Mouse (Mus musculus) hindbrain, embryonic 13.5 days (tissue): ENCODE measurements around the gene Nup62. TPM values are rescaled to one million over a fixed set of nuclear protein-coding genes. Genes with fewer than 3 reads are reported as not detected.

ENCODE experiments used
- ATAC-seq: fragments of 200-750 bp; cut with Nextera tagmentation; 2 replicates; pipeline ENCODE4 v1.8.0; 2017; ENCODE audit warnings: moderate TSS enrichment; ENCODE audit not compliant: low FRiP score
- H3K27ac ChIP-seq: fragments of 300-500 bp; sonication (generic); 2 replicates; pipeline ENCODE4 v1.5.1; 2015; ENCODE audit warnings: inconsistent platforms, mild to moderate bottlenecking, moderate library complexity
- H3K27me3 ChIP-seq: fragments of 300-500 bp; sonication (generic); 2 replicates; pipeline ENCODE4 v1.6.1; 2015; ENCODE audit warnings: mild to moderate bottlenecking, inconsistent platforms
- H3K36me3 ChIP-seq: fragments of 300-500 bp; sonication (generic); 2 replicates; pipeline ENCODE4 v1.6.1; 2015; ENCODE audit warnings: mild to moderate bottlenecking, inconsistent platforms
- H3K4me1 ChIP-seq: fragments of 300-500 bp; sonication (generic); replicated peaks from 2 replicates; pipeline ENCODE4 v1.6.1; 2015; ENCODE audit warnings: inconsistent platforms
- H3K4me2 ChIP-seq: fragments of 300-500 bp; sonication (generic); 2 replicates; pipeline ENCODE4 v1.6.1; 2015; ENCODE audit warnings: inconsistent platforms, mild to moderate bottlenecking, moderate library complexity
- H3K4me3 ChIP-seq: fragments of 300-500 bp; sonication (generic); 2 replicates; pipeline ENCODE4 v1.5.1; 2015; ENCODE audit warnings: mild to moderate bottlenecking, inconsistent platforms
- H3K9ac ChIP-seq: fragments of 300-500 bp; sonication (generic); 2 replicates; pipeline ENCODE4 v1.6.1; 2015; ENCODE audit warnings: mild to moderate bottlenecking, inconsistent platforms
- H3K9me3 ChIP-seq: fragments of 300-500 bp; sonication (generic); 2 replicates; pipeline ENCODE4 v1.6.1; 2016; ENCODE audit warnings: inconsistent platforms
- WGBS: fragments of 180-500 bp; shearing (Covaris S2); methylation state at CpG from one replicate; pipeline ENCODE4 v1.1.7; 2015; 5-methylcytosine and 5-hydroxymethylcytosine counted together
- polyA plus RNA-seq: library from polyadenylated mRNA; unstranded; fragments of >200 nt; fragmentation: Nextera tagmentation; extraction: Ambion mirVana; gene quantifications from 2 replicates; pipeline ENCODE4 v1.2.1, GENCODE M21; 2015

Gene Nup62
- 47.6 and 47.9 TPM in 2 replicates for polyA plus RNA-seq

DNA sequence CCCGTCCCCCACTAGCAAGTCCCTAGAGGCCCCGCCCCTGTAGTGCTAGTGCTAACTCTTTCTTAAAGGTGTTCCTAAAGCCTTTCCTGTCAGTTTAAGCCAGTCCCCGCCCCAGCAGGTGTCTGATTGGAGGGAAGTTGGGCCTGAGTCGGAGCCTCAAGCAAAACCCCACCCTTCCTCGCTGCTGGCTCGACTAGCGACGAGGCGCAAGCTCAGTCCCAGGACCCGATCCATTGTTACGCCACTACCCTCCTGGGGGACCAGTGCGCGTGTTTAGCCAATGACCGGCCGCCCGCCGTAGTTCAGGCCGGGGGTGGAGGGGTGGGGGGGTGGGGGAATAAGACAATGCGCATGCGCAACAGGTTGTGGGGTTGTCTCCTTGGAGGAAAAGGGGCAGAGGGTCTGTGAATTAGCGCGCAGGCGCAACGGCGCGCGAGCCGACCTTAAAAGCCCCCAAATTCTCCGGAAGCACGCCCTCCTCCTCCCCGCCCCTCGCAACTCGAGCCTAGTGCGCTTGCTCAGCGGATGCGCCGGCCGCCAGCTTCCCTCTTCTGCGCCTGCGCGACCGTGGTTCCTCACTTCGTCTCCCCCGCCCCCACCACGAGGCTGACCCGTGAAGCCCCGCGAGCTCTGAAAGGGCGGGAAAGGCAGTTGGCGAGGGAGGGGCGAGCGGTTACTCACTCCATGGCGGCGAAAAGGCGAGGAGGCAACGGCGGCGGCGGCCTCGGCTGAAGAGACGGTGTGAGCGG lies at the start of gene Nup62, which contains the start of gene Il4i1:
TSS of gene Nup62 (plus strand) at position 368 of the 749 bp plus-strand sequence.
TSS of gene Il4i1 (plus strand) at position 667 of the 749 bp plus-strand sequence.
- Histone ChIP-seq H3K9ac (peak within 1 kb of the TSS; percentile 93), H3K4me2 (peak within 1 kb of the TSS; percentile 83), H3K4me3 (peak within 1 kb of the TSS; percentile 84), H3K9me3 (no peaks in the 10 kb centered on the region), H3K4me1 (peaks cover 46% of the 10 kb centered on the region), H3K27ac (peak within 1 kb of the TSS; percentile 94), H3K36me3 (peaks cover 7% of the 10 kb centered on the region; the same call in 1 of the 2 replicates), H3K27me3 (no peaks in the 10 kb centered on the region)
- peak; percentile 95 for ATAC-seq
- WGBS = 0% methylated on average over 62 of the region's 62 CpGs

- no peak for ATAC-seq
- H3K4me2 ChIP-seq = no peak overlapping the region
- 86% methylated on average over 5 of the region's 5 CpGs for WGBS
- no peak overlapping the region for H3K27ac ChIP-seq
- H3K9me3 ChIP-seq = no peaks in the 10 kb centered on the region
- no peak overlapping the region for H3K9ac ChIP-seq
- H3K27me3 ChIP-seq = no peaks in the 10 kb centered on the region
- no peak overlapping the region for H3K4me3 ChIP-seq
- H3K36me3 ChIP-seq = peaks cover 91% of the 10 kb centered on the region
- no peaks in the 10 kb centered on the region for H3K4me1 ChIP-seq
Observed at GRCm38 (mm10) chr7:44768129-44768528, 47.8 kb upstream of the Nup62 start.

GRCm38 (mm10) chr7:44770046-44770578 lies 45.8 kb upstream of the Nup62 start:
- WGBS = 19% methylated on average over 6 of the region's 6 CpGs
- H3K9me3 ChIP-seq = no peaks in the 10 kb centered on the region
- ATAC-seq = no peak
- no peak overlapping the region for H3K4me3 ChIP-seq
- no peak overlapping the region for H3K4me2 ChIP-seq
- no peaks in the 10 kb centered on the region for H3K27me3 ChIP-seq
- no peaks in the 10 kb centered on the region for H3K4me1 ChIP-seq
- no peak overlapping the region for H3K9ac ChIP-seq
- peaks cover 92% of the 10 kb centered on the region for H3K36me3 ChIP-seq
- H3K27ac ChIP-seq = no peak overlapping the region

DNA sequence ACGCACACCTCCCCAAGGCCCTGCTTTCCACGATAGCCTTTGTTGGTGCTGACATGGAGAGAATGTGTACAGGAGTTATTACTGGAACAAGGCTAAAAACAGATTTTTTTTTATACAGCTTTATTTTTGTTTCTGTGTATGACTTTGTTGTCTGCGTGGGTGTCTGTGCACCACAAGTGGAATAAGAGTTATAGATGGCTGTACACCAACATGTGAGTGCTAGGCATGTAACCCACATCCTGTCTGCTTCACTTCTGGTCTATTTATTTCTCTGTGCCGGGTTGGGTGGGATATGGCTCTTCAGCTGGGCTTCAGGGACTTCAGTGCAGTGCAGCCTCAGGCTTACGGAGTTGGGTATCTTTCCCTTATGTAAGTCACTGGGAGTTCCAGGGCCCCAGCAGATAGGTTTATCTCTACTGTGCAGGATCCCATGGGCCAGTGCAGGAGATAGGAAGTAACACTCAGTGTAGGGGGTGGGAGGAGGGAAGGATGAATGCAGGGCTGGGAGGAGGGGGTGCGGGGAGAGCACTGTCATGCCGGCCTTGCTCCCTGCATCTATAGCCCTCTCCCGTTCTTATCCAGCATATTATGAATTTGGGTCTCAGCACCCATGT lies 43.2 kb upstream of the Nup62 start:
- Histone ChIP-seq H3K4me1 (no peaks in the 10 kb centered on the region), H3K27ac (no peak overlapping the region), H3K9ac (no peak overlapping the region), H3K9me3 (no peaks in the 10 kb centered on the region), H3K36me3 (peaks cover 90% of the 10 kb centered on the region), H3K27me3 (no peaks in the 10 kb centered on the region), H3K4me3 (no peak overlapping the region), H3K4me2 (no peak overlapping the region)
- WGBS = 89% methylated on average over 8 of the region's 8 CpGs
- no peak for ATAC-seq

GRCm38 (mm10) chr7:44776849-44777498 lies 38.9 kb upstream of the Nup62 start:
- Histone ChIP-seq H3K9ac (no peak overlapping the region), H3K27me3 (no peaks in the 10 kb centered on the region), H3K4me2 (no peak overlapping the region), H3K9me3 (no peaks in the 10 kb centered on the region), H3K36me3 (peaks cover 62% of the 10 kb centered on the region), H3K4me1 (no peaks in the 10 kb centered on the region), H3K27ac (no peak overlapping the region), H3K4me3 (no peak overlapping the region)
- WGBS = 95% methylated on average over 9 of the region's 9 CpGs
- ATAC-seq = no peak

GRCm38 (mm10) chr7:44780101-44780500 lies 35.8 kb upstream of the Nup62 start:
- H3K4me1 ChIP-seq = no peaks in the 10 kb centered on the region
- H3K36me3 ChIP-seq = peaks cover 36% of the 10 kb centered on the region
- H3K27ac ChIP-seq = no peak overlapping the region
- ATAC-seq = no peak
- H3K4me3 ChIP-seq = no peak overlapping the region
- H3K27me3 ChIP-seq = no peaks in the 10 kb centered on the region
- WGBS = 91% methylated on average over 8 of the region's 8 CpGs
- H3K4me2 ChIP-seq = no peak overlapping the region
- H3K9ac ChIP-seq = no peak overlapping the region
- H3K9me3 ChIP-seq = no peaks in the 10 kb centered on the region

DNA sequence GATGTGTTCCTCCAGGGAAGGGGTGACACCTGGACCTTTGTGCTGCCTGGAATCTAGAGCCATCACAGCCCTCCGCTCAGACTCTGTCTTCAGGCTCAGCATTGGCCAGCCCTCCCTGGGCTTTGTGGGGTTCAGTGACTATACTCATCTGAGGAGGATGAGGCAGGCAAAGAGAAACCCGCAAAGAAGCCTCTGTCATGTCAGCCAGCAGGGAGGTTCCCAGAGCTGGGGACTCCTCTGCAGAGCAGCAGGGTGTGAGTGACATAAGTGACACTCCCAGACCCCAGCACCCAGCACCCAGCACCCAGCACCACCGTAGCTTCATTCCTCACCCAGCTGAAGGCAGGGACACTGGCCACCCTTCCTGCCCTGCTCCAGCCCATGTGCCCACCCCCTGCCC lies 26.4 kb upstream of the Nup62 start:
- H3K4me3 ChIP-seq = no peak overlapping the region
- no peaks in the 10 kb centered on the region for H3K9me3 ChIP-seq
- ATAC-seq = no peak
- H3K36me3 ChIP-seq = no peaks in the 10 kb centered on the region
- WGBS = 81% methylated on average over 3 of the region's 3 CpGs
- no peaks in the 10 kb centered on the region for H3K4me1 ChIP-seq
- no peaks in the 10 kb centered on the region for H3K27me3 ChIP-seq
- H3K27ac ChIP-seq = no peak overlapping the region
- no peak overlapping the region for H3K4me2 ChIP-seq
- no peak overlapping the region for H3K9ac ChIP-seq

DNA sequence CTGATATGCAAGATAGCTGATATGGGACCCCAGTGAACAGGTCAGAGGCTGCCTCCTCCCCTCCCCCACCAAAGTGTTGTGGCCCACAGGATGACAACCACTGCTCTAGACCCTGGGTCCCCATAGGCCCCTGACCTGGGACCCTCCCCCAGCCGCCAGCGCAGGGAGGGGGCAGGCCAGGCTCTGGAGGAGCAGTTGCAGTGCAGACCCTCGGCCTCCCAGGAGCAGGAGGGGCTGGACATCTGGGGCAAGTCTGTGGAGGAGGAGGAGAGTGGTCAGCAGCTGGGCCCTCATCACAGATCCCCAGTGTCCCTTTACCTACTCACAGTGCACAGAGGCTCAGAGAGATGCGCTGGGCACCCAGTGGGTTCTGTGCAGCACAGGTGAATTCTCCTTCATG lies 25.8 kb upstream of the Nup62 start:
- ATAC-seq = no peak
- 60% methylated on average over 4 of the region's 4 CpGs for WGBS

DNA sequence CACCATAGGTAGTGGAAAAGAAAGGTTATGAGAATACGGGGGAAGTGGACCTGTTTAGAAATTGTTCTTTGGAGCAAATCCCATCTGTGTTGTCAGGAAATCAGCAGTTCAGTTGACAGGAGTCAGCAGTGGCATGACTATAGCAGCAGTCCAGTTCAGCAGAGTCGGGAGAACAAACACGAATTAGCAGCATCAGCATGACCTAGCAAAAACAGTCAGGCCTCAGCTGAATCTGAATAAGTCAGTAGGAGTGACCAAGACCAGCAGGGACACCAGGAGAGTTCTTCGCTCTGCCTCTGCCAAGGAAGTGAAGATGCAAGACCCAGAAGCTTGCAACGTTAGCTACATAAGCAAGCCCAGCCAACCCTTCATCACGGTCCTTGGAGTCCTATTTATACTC lies 23.1 kb upstream of the Nup62 start:
- H3K4me3 ChIP-seq = no peak overlapping the region
- H3K9ac ChIP-seq = no peak overlapping the region
- no peaks in the 10 kb centered on the region for H3K27me3 ChIP-seq
- H3K4me1 ChIP-seq = no peaks in the 10 kb centered on the region
- H3K4me2 ChIP-seq = no peak overlapping the region
- H3K9me3 ChIP-seq = no peaks in the 10 kb centered on the region
- no peak overlapping the region for H3K27ac ChIP-seq
- no peaks in the 10 kb centered on the region for H3K36me3 ChIP-seq
- 88% methylated on average over 6 of the region's 6 CpGs for WGBS
- no peak for ATAC-seq

More for the DNA sequence above, 25.8 kb upstream of the Nup62 start:
- Histone ChIP-seq H3K4me2 (no peak overlapping the region), H3K9me3 (no peaks in the 10 kb centered on the region), H3K36me3 (no peaks in the 10 kb centered on the region), H3K27ac (no peak overlapping the region), H3K4me1 (no peaks in the 10 kb centered on the region), H3K27me3 (no peaks in the 10 kb centered on the region), H3K9ac (no peak overlapping the region), H3K4me3 (no peak overlapping the region)

GRCm38 (mm10) chr7:44808927-44809326 lies 7.0 kb upstream of the Nup62 start:
- no peak for ATAC-seq
- 86% methylated on average over 2 of the region's 2 CpGs for WGBS
- Histone ChIP-seq H3K27me3 (0 out of 2 replicates have a peak, but pooled peaks cover 5% of the 10 kb centered on the region), H3K4me1 (no peaks in the 10 kb centered on the region), H3K27ac (no peak overlapping the region), H3K36me3 (peaks cover 10% of the 10 kb centered on the region; the same call in 1 of the 2 replicates), H3K9me3 (no peaks in the 10 kb centered on the region), H3K4me3 (no peak overlapping the region), H3K9ac (no peak overlapping the region), H3K4me2 (no peak overlapping the region)

DNA sequence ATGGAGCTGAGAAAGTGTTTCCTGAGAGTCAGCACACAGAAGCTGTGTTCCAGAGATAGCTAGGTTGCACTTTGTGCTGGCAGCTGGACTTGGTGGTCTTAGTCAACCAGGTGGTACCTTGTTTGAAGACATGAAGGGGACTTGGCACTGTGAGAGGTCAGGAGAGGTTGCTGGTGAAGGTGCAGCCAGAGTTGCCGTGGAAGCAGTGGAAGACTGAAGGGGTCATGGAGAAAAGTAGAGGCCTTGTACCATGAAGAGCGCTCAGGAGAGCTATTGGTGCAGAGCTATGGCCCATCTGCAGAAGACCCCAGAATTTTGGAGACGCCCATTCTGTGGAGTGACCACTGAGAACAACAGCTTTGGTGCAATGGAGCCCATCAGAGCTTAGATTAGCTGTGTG lies 6.4 kb upstream of the Nup62 start:
- no peak overlapping the region for H3K27ac ChIP-seq
- H3K9me3 ChIP-seq = no peaks in the 10 kb centered on the region
- no peak for ATAC-seq
- no peak overlapping the region for H3K4me3 ChIP-seq
- WGBS = 89% methylated on average over 3 of the region's 3 CpGs
- H3K4me1 ChIP-seq = no peaks in the 10 kb centered on the region
- peaks cover 10% of the 10 kb centered on the region; the same call in 1 of the 2 replicates for H3K36me3 ChIP-seq
- 0 out of 2 replicates have a peak, but pooled peaks cover 5% of the 10 kb centered on the region for H3K27me3 ChIP-seq
- no peak overlapping the region for H3K4me2 ChIP-seq
- no peak overlapping the region for H3K9ac ChIP-seq

GRCm38 (mm10) chr7:44810365-44810764 lies 5.5 kb upstream of the Nup62 start:
- no peak overlapping the region for H3K4me2 ChIP-seq
- no peaks in the 10 kb centered on the region for H3K9me3 ChIP-seq
- H3K27ac ChIP-seq = no peak overlapping the region
- H3K36me3 ChIP-seq = peaks cover 10% of the 10 kb centered on the region; the same call in 1 of the 2 replicates
- H3K9ac ChIP-seq = no peak overlapping the region
- ATAC-seq = no peak
- H3K4me1 ChIP-seq = peaks cover 7% of the 10 kb centered on the region
- no peak overlapping the region for H3K4me3 ChIP-seq
- WGBS = 82% methylated on average over 4 of the region's 4 CpGs
- H3K27me3 ChIP-seq = 0 out of 2 replicates have a peak, but pooled peaks cover 5% of the 10 kb centered on the region
